Mouse (Mus musculus): ENCODE results near the gene Dzip1l.

DNA sequence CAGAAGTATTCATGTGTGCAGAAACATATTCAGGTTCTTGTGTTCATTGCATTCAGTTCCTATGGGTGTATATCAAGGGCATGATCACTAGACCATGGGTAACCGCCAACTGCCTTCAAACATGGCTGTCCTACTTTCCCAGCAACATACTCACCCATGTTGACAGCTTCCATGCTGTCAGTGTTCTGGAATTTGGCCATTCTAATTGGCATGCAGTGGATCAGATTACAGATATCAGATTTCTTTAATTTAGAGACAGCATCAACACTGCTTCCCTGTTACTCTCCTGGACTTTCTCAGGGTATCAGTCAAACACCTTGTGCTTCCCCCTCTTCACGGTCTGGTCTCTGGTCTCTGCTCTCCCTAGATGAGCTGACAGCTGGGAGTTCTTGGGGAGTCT is 25.7 kb upstream of the Dzip1l start:
- no peak for TF ChIP-seq CTCF (IDR thresholded peaks at IDR 0.05; ENCODE audit: insufficient read depth, low read depth, low read length)
- no peak for TF ChIP-seq POLR2A (IDR thresholded peaks at IDR 0.05; ENCODE audit: insufficient read depth, low read depth, low read length)

Measured in olfactory bulb, adult 2 months (tissue).